Mouse (Mus musculus) bone marrow macrophage, adult 2 months (primary cell): ENCODE measurements at regions not wholly inside any gene's neighbourhood (a gene's known extent, or its start where the extent isn't known, plus 50 kb on each side); places are given as distances from the start of the nearest gene placed in this dataset.

Experiments used
- H3K27ac ChIP-seq: 2 replicates; pipeline ENCODE4 v1.5.1; 2012; ENCODE audit warnings: low read depth, low read length; ENCODE audit not compliant: insufficient read depth
- H3K4me1 ChIP-seq: 2 replicates; pipeline ENCODE4 v1.6.1; 2012; ENCODE audit warnings: low read length; ENCODE audit not compliant: control insufficient read depth, insufficient read depth
- H3K4me3 ChIP-seq: 2 replicates; pipeline ENCODE4 v1.5.1; 2012; ENCODE audit warnings: mild to moderate bottlenecking, low read length, moderate library complexity; ENCODE audit not compliant: insufficient read depth
- CTCF ChIP-seq: IDR thresholded peaks from 2 replicates; pipeline ENCODE4 v1.5.1; 2012; ENCODE audit warnings: low read depth, mild to moderate bottlenecking, low read length, moderate library complexity
- POLR2A ChIP-seq: IDR thresholded peaks from 2 replicates; pipeline ENCODE4 v1.6.1; 2012; ENCODE audit warnings: mild to moderate bottlenecking, low read depth, low read length, borderline replicate concordance

DNA sequence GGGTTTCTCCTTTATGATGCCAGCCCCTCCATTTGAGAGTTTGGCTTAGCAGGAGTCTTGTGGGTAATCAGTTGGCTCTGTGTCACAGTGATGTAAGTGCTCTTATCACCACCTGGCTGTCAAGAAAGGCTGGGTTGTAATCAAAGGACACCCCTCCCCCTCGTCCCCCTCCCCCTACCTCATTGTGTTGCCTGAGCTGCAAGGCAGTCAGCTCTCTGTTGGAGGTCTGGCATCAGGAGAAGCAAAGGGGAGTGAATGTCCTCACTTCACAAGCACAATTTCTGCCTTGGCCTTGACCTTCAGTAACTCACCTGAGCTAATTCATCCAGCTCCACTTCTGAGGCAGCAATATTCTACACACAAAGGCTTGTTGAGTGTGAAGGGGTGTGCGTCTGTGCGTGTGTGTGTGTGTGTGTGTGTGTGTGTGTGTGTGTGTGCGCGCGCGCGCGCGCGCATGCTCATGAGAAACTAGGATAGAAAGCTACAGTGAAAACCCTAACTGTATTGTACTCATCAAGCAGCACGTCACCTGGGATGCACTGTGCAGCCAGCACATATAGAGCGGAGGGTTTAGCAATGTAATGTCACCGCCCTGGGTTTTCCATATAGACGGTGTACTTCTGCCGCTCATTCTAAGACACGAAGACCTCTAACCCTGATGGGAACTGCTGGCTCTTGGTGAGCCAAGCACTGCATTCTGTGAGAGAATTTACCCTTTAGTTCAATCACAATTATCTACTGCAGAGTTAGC, 182.7 kb upstream of the Smim15 start:
- Histone ChIP-seq H3K4me1 (peaks cover 6% of the 10 kb centered on the region), H3K4me3 (no peak overlapping the region), H3K27ac (no peak overlapping the region)
- TF ChIP-seq CTCF (no peak), POLR2A (no peak)

DNA sequence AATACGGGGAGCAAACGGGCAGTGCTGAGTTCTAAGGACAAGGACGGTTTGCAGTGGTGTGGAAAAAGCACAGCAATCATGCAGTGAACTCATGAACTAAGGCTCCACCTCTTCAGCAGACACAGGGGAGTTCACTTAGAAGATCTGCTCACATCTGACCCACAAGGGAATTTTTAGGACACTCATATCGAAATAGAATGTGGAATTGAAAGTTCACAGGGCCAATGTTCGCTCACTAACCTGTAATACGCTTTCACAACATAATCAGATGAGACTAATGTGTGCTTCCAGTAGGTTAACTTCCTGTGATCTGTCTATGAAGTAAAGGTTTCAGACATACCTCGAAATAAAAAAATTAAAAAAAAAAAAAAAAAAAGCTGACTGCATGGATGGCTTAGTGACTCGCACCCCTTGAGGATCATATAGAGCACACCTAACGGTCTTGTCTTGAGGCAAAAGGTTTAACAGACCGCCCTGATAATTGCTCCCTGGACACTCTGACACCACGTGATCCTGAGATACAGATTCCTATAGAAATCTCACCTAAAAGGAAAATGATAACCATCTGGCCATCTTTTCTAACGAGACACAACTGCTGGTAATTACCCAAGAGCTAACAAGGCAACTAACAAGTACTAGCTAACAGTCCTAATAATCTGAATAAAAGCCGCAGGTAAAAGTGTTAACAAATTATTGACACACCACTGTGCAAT, 187.0 kb upstream of the Smim15 start:
- Histone ChIP-seq H3K4me3 (no peak overlapping the region), H3K4me1 (peaks cover 5% of the 10 kb centered on the region), H3K27ac (no peak overlapping the region)
- TF ChIP-seq POLR2A (no peak), CTCF (no peak)

DNA sequence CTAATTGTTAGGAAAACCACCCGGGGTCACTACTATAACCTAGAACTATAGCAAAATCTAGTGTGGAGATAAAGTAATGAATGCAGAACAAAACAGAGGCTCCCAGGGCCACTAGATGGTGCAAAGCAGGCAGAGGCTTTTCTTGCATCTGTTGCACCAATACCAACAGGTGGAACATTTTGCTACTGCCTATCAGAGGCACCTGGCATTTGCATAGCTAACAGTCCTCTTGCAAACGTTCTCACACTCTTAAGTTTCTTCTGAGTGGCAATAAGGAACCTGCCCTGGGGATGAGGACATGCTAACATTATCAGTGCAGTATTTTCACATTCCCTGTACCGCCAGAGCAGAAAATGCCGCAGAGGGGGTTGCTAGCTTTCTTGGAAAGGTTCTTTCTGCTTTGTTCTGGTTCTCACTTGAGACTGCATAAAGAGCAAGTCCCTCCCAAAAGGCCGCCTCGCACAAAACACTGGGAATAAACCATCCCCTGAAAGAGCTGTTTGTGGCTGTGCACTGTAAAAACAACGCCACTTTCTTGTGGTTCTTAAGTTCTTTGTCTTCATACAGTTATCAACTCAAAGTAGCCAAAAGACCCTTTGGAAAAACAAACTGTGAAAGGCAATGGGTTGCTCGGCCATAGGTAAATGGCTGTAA, 193.2 kb upstream of the Smim15 start:
- Histone ChIP-seq H3K27ac (no peak overlapping the region), H3K4me1 (no peaks in the 10 kb centered on the region), H3K4me3 (no peak overlapping the region)
- TF ChIP-seq CTCF (no peak), POLR2A (no peak)

DNA sequence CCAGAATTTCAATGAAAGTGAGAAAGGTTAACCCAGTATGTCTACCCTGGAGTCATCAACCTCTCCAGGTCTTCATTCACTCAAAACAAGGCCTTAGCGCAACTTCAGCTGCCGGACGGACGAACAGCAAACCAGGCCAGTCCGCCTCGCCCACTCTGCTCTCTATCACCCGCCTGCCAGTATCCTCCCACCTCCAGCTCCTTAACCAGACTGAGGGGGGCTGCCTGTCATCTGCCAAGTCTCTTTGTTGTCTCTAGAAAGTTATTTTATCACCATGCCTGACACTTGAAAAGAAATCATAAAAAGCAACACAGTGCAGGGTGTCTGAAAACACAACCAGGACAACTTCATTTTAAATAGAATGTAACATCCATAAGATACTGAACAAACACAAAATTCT, 195.4 kb upstream of the Smim15 start:
- TF ChIP-seq POLR2A (no peak), CTCF (no peak)
- H3K4me3 ChIP-seq = no peak overlapping the region
- no peak overlapping the region for H3K27ac ChIP-seq
- peaks cover 16% of the 10 kb centered on the region for H3K4me1 ChIP-seq

DNA sequence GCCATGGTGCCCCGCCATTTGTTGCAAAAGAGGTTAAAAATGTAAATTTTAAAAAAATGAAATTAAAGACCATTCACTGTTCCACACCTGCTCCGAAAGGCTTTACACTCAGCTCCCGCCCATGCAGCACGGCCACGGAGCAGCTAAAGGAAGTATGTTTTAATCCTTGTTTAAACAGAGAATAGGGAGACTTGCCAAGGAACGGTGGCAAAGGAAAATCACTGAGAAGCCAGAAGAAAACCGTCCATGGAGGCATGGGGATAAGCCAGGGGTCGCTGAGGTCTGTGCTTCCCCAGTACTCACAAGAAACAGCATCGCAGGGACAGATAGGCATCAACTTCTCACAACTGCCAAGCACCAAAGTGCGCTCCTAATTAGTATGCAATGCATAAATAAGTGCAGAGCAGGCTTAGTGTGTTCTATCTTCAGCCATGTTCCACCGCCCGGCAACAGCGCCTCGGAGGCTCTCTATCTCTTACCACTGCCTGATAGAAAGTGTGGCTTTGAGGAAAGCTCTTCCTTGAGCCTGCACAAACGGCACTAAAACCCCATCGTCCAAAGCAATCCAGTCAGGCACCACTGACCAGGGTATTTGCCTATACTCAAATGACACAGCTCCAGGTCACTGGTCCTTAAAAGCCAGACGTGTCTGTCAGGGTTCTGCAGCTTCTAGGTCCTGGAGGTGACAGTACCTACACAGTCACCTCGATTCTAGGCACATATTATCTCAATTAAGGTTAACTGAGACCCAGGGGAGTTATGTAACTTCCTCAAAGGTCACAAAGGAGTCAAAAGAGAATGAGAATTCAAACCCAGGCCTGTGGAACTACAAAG, 196.8 kb upstream of the Smim15 start:
- H3K4me1 ChIP-seq = peaks cover 22% of the 10 kb centered on the region
- H3K4me3 ChIP-seq = no peak overlapping the region
- TF ChIP-seq POLR2A = no peak
- no peak for TF ChIP-seq CTCF
- no peak overlapping the region for H3K27ac ChIP-seq

DNA sequence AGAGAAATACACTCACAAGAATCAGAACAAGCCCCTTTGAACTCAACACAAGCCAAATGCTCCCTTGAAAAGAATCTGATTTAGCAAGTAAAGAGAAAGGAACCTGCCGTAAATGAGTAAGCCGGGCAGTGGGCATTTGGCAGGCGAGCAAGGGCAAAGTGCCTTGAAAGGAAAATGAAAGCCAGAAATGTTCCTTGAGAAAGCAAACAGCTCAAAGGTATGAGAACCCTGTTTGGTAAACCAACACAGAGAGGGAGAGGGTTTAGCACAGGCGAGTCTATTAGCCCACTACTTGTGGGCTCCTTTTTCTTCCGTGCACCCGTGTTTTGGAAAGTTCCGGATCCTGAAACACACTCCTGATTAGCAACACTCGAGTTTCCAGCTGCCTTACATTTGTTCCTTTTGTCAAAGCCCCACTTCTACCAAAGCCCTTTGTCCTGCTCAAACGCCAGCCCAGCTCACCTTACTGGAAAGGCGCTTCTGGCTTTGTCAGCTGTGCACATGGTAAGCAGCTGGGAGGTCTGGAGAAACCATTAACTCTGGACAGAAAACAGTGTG, 197.5 kb upstream of the Smim15 start:
- no peak overlapping the region for H3K4me3 ChIP-seq
- no peak overlapping the region for H3K27ac ChIP-seq
- peaks cover 22% of the 10 kb centered on the region for H3K4me1 ChIP-seq
- TF ChIP-seq CTCF = no peak
- TF ChIP-seq POLR2A = no peak

DNA sequence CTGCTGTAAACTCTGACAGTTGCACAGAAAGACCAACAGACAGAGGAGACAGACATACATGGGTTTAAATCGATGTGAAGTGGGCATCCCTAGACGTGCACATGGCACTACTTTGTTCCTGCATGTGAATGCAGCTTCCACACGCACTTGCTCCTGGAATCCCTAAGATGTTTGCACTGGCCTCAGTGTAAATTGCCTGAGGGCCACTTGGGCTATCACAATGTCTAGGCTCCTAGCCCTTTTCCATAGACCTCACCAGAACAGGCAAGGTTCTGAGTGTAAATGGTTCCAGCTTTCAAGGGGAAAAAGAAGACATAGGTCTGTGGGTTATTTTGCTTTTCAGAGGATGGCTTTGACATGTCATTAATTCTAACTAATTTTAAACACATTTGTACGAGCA, 198.4 kb upstream of the Smim15 start:
- Histone ChIP-seq H3K27ac (no peak overlapping the region), H3K4me3 (no peak overlapping the region), H3K4me1 (peaks cover 22% of the 10 kb centered on the region)
- TF ChIP-seq POLR2A (no peak), CTCF (no peak)

DNA sequence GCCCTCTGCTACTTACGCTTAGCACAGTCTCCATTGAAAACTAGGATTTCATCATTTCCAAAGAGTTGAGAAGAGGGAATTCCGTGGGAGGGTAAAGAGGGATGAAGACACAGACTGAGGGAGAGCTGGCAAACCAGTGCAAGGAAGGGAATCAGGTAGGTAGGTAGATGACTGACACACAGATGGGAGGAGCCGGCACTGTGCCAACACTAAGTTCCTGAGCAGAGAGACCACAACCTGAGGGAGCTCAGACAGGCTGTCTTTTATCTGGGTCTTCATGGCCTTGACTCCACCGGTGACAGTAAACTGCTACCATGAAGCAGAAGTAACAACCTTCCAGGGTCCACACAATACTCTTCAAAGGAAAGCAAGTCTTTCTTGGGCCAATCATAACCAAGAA, 200.2 kb upstream of the Smim15 start:
- Histone ChIP-seq H3K4me3 (no peak overlapping the region), H3K4me1 (peaks cover 22% of the 10 kb centered on the region), H3K27ac (no peak overlapping the region)
- TF ChIP-seq CTCF (no peak), POLR2A (no peak)

DNA sequence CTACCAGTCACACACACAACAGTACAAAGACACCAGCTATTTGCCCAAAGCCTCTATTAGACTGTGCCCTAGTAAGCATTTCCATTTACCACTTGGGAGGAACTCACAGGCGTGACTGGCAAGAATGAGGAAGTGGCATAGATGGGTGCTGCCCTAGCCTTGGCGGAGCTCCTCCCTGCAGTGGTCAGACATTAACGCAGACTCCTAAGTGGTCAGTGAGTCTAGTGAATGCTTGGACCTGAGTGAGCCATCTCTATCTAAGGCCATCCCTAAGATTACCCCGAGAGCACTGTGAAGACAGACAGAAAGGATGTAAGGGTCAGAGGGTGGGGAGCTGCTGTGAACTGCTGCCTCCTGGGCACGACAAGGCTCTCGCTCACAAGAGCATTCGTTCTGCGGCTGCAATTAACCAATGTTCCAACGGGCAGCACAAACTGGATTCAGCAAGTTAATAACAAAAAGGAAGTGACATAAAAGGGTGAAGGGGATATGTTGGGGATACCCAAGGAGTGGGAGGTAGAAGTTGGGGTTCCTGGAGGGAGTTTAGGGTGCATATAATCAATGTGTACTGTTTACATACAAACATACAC, 206.0 kb upstream of the Smim15 start:
- peak overlapping the region; percentile 58 for H3K4me3 ChIP-seq
- peak overlapping the region; percentile 87 for H3K27ac ChIP-seq
- TF ChIP-seq CTCF (no peak), POLR2A (no peak)
- H3K4me1 ChIP-seq = peaks cover 21% of the 10 kb centered on the region
